Mouse (Mus musculus) hindbrain, embryonic 16.5 days (tissue): ENCODE data around the gene Padi2. TPM values are rescaled to one million over a fixed set of nuclear protein-coding genes. Genes with fewer than 3 reads are reported as not detected.

Source experiments
- ATAC-seq: fragments of 200-750 bp; cut with Nextera tagmentation; 2 replicates; pipeline ENCODE4 v1.8.0; 2017; ENCODE audit warnings: moderate TSS enrichment, moderate library complexity
- H3K27ac ChIP-seq: fragments of 300-500 bp; sonication (generic); 2 replicates; pipeline ENCODE4 v1.5.1; 2014; ENCODE audit warnings: low read depth, mild to moderate bottlenecking, control low read depth, low read length, moderate library complexity
- H3K27me3 ChIP-seq: fragments of 300-500 bp; sonication (generic); replicated peaks from 2 replicates; pipeline ENCODE4 v1.6.1; 2014; ENCODE audit warnings: low read length; ENCODE audit not compliant: control insufficient read depth, insufficient read depth
- H3K36me3 ChIP-seq: fragments of 300-500 bp; sonication (generic); 2 replicates; pipeline ENCODE4 v1.6.1; 2014; ENCODE audit warnings: mild to moderate bottlenecking, low read length, moderate library complexity, mixed read lengths; ENCODE audit not compliant: control insufficient read depth, insufficient read depth
- H3K4me1 ChIP-seq: fragments of 300-500 bp; sonication (generic); 2 replicates; pipeline ENCODE4 v1.6.1; 2014; ENCODE audit warnings: low read depth, low read length; ENCODE audit not compliant: control insufficient read depth, insufficient read depth
- H3K4me2 ChIP-seq: fragments of 300-500 bp; sonication (generic); 2 replicates; pipeline ENCODE4 v1.6.1; 2014; ENCODE audit warnings: mild to moderate bottlenecking, low read length, control low read depth, moderate library complexity
- H3K4me3 ChIP-seq: fragments of 300-500 bp; sonication (generic); 2 replicates; pipeline ENCODE4 v1.5.1; 2014; ENCODE audit warnings: mild to moderate bottlenecking, low read length, control low read depth, moderate library complexity
- H3K9ac ChIP-seq: fragments of 300-500 bp; sonication (generic); 2 replicates; pipeline ENCODE4 v1.6.1; 2014; ENCODE audit warnings: low read depth, mild to moderate bottlenecking, control low read depth, low read length, moderate library complexity
- H3K9me3 ChIP-seq: fragments of 300-500 bp; sonication (generic); 2 replicates; pipeline ENCODE4 v1.6.1; 2014; ENCODE audit warnings: mild to moderate bottlenecking, low read length, moderate library complexity; ENCODE audit not compliant: control insufficient read depth
- WGBS: fragments of 180-500 bp; shearing (Covaris S2); extraction: QIAGEN DNeasy Blood & Tissue Kit; methylation state at CpG from one replicate; pipeline ENCODE4 v1.1.7; 2014; 5-methylcytosine and 5-hydroxymethylcytosine counted together
- polyA plus RNA-seq: library from polyadenylated mRNA; unstranded; fragments of >200 nt; fragmentation: Nextera tagmentation; extraction: Ambion mirVana; gene quantifications from 2 replicates; pipeline ENCODE4 v1.2.1, GENCODE M21; 2015

The Padi2 gene
- polyA plus RNA-seq, 1 experiment from 2014 or later, result 2.4 TPM

GRCm38 (mm10) chr4:140996812-140997211 is 90.7 kb downstream of the Padi2 start:
- no peak overlapping the region for H3K9ac ChIP-seq
- no peak overlapping the region for H3K4me2 ChIP-seq
- WGBS, result 99% methylated on average over 9 of the region's 9 CpGs
- no peaks in the 10 kb centered on the region for H3K27me3 ChIP-seq
- H3K27ac ChIP-seq, result no peak overlapping the region
- no peak overlapping the region for H3K4me3 ChIP-seq
- H3K4me1 ChIP-seq, result no peaks in the 10 kb centered on the region
- no peak for ATAC-seq
- peaks cover 67% of the 10 kb centered on the region for H3K36me3 ChIP-seq
- H3K9me3 ChIP-seq, result no peaks in the 10 kb centered on the region

Other genes with a start within 250 kb of the Padi2 start
- 20.7 and 24.5 TPM in 2 replicates for gene Arhgef10l, start 240.3 kb upstream of the Padi2 start, polyA plus RNA-seq
- gene Rcc2, start 205.8 kb upstream of the Padi2 start, polyA plus RNA-seq, result 7.7 and 9.5 TPM in 2 replicates
- gene Padi6, start 163.7 kb upstream of the Padi2 start, polyA plus RNA-seq, result 0.06 TPM in 1 of 2 replicates, not detected in the other
- gene Padi4, start 132.1 kb upstream of the Padi2 start, polyA plus RNA-seq, result 0.14 TPM in 1 of 2 replicates, not detected in the other
- gene Padi3, start 95.7 kb upstream of the Padi2 start, polyA plus RNA-seq, result 0.05 TPM in 1 of 2 replicates, not detected in the other
- not detected in 2 replicates for gene Padi1, start 60.6 kb upstream of the Padi2 start, polyA plus RNA-seq
- gene Sdhb, start 54.9 kb downstream of the Padi2 start, polyA plus RNA-seq, result 490 and 530 TPM in 2 replicates
- 185 and 196 TPM in 2 replicates for gene Atp13a2, start 80.5 kb downstream of the Padi2 start, polyA plus RNA-seq
- gene Mfap2, start 104.1 kb downstream of the Padi2 start, polyA plus RNA-seq, result 130 and 180 TPM in 2 replicates
- gene Crocc, start 154.2 kb downstream of the Padi2 start, polyA plus RNA-seq, result 4.6 and 4.9 TPM in 2 replicates
- 54.0 and 55.5 TPM in 2 replicates for gene Necap2, start 172.0 kb downstream of the Padi2 start, polyA plus RNA-seq
- 0.60 and 1.0 TPM in 2 replicates for gene Spata21, start 182.0 kb downstream of the Padi2 start, polyA plus RNA-seq
- gene Szrd1, start 233.4 kb downstream of the Padi2 start, polyA plus RNA-seq, result 22.4 and 23.9 TPM in 2 replicates
- gene Fbxo42, start 241.6 kb downstream of the Padi2 start, polyA plus RNA-seq, result 20.4 and 24.8 TPM in 2 replicates